Mouse (Mus musculus) urinary bladder, adult 18-20 months (tissue): Measurements from ENCODE around the gene Cfap206.

Experiments used
- DNase-seq, 2 experiments: peaks; one replicate each; pipeline ENCODE4 v3.0.0; 2022; ENCODE audit warnings: low spot score in 2 of 2, mixed read lengths in 2 of 2

Gene Cfap206

DNA sequence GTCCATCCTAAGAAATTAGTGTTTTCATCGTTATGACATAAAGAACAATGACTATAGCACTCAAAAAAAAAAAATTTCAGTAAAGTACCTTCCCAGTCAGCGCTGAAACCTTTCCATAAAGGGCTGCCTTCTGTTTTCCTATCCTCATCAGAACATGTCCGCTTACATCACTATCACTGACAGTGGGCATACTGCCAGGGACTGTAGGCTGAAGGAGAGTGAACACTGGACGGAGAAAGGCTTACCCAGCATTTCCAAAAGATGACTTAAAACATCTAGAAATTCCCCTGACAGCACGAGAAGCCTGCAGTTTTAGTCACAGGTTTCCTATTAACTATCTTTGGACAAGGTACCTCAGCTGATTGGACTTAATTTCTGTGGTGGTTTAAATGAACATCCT, 56.3 kb downstream of the Cfap206 start:
- no peak for DNase-seq

- DNase-seq = no peak
Observed at GRCm38 (mm10) chr4:34667923-34668322, 62.1 kb downstream of the Cfap206 start.

DNA sequence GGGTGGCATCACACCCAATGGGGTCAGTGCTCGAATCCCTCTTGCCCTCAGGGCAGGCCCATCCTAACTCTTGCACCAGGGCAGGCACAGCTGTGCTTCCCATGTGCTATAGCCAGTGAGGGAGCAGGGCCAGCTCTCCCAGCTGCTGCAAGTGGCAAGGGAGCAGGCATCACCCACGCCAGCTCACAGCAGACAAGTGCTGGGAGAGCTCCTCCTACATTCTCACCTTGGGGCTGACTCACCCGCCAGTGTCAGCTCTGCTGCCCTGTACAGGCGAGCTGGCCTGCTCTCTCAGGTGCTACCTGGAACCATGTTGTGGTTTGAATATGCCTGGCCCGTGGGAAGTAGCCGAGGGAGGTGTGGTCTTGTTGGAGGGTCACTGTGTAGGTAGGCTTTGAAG, 68.1 kb downstream of the Cfap206 start:
- no peak for DNase-seq

- no peak for DNase-seq
Observed at GRCm38 (mm10) chr4:34661514-34661913, 68.5 kb downstream of the Cfap206 start.

DNA sequence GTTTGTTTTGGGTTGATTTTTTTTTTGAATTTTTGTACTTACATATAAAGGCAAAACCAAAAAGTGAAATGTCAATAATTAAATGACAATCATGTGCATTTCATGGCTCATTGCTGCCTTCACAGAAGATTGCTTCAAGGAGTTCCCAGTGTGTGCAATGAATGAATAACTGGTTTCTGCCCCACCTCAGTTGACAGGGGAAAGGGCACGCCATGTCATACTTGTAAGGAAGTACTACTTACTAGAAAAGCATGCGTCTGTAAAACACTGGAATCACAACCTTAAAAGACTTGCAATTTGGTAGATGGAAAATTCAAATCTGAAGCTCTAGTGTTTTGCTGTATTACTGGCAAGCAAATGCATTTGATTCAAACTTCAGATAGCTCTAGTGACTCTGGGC, 71.0 kb downstream of the Cfap206 start:
- no peak for DNase-seq

DNA sequence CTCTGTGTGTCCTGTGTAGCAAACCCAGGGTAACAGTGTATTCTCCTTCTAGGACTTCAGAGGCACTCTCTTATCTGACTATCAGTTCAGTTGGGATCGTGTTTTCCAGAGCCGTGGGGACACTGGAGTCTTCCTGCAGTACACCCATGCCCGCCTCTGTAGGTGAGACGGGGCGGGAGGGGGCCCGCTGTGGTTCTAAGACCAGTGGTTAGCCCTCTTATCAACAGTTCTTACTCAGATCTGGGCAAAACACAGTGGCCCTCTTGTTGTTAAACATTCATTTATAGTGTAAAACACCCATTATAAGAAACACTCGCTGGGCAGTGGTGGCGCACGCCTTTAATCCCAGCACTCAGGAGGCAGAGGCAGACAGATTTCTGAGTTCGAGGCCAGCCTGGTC, 73.9 kb downstream of the Cfap206 start:
- DNase-seq = no peak

DNA sequence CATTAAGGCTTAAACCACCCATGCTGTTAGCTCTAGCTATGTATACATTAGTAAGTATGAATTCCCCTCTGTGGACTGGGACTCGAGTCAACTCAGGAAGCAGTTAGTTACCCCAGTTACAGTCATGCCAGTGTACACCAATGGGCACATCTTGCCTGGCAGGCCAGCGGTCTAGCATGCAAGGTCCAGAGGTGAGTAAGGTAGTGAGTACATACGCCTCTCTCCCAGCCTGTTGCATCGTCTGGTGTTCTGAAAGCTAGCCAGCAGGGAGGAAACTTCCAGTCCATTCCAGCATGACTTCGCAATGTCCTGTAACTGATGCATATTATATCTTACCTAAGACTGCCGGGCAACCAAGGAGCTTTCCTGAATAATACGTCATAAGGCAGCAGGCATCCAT, 76.8 kb downstream of the Cfap206 start:
- DNase-seq = no peak

GRCm38 (mm10) chr4:34644779-34645178, 85.2 kb downstream of the Cfap206 start:
- no peak for DNase-seq

DNA sequence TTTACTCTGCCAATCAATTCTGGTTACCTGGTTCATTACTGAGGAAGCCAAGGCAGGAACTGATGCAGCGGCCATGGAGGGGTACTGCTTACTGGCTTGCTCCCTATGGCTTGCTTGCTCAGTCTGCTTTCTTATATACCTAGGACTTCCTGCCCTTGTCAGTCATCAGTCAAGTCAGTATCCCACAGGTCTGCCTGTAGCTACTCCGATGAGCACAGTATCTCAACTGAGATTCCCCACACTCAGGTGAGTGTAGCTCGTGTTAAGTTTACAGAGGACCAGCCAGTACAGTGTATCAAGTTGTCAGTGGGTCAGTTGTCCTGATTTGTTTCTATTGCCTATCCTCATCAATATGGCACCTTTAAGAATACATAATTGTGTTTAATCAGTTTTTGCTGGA, 89.3 kb downstream of the Cfap206 start:
- DNase-seq = no peak

DNA sequence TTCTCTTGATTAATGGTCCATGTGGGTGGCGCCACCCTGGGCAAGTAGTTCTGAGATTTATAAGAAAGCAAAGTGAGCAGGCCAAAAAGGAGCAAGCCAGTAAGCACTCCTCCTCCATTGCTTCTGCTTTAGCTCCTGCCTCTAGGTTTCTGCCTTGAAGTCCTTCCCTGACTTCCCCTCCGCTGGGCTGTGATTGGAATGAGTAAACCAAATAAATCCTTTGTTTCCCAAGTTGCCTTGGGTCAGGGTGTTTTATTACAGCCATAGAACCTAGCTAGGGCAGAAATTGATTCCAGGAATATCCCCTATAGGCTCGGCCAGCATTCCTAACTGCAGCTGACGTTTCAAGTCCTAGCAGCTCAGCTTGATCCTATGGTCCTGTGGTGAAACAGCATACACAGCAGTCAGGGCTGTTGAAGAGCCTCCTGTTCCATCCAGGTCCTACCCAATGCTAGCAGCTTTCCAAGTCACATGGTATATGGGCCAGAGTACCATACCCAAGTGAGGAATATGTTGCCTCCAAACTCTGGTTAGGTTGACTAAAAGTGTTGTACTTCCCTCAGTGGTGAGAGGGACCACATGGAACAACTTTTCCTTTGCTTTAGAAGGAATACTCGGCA, 90.2 kb downstream of the Cfap206 start:
- DNase-seq = no peak
